Mouse (Mus musculus) layer of hippocampus, adult 9-11 months (tissue): ENCODE results near the gene Ascl1.
A peak's percentile ranks its signal among the peaks of the same experiment; 100 is the strongest.

Source experiments
- DNase-seq: peaks from one replicate; pipeline ENCODE4 v3.0.0; 2022

Gene Ascl1

DNA sequence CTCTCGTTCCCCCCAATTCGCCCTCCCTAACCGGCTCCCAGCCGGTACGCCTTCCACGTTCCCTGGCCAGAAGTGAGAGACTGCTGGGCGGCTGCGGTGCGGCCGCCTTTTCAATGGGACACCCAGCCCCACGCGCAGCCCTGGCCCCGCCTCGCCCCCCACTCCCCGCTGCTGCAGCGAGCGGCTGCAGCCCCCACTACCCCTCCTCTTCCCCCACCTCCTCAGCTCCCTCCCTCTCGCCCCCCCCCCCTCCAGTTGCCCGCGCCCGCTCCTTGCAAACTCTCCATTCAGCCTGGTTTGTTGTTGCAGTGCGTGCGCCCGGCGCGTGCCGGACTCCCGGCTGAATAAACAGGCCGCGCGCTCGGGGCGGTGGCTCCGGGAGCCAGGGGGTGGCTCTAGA lies at the start of gene Ascl1:
Ascl1 (minus strand) TSS at position 85 of the 400 bp plus-strand sequence.
- DNase-seq, result no peak

DNA sequence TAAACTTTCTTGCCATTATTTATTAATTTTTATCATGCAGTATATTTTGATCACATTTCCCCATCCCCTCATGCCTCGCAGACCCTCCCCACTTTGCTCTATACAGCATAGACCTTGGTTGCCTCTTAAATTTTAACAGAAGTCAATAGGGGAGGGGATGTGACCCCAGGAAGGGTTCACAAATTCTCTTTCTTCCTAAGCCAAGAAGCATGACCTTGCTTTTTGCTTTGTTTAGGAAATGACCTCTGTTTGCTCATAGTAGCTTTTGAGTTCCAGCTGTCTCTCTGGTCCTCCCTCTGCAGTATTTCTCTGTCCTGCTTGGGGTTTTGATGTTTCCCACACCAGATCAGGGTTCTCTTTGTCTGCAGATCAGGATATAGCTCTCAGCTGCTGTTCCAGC lies 40.7 kb upstream of the Ascl1 start:
- DNase-seq, result no peak

DNA sequence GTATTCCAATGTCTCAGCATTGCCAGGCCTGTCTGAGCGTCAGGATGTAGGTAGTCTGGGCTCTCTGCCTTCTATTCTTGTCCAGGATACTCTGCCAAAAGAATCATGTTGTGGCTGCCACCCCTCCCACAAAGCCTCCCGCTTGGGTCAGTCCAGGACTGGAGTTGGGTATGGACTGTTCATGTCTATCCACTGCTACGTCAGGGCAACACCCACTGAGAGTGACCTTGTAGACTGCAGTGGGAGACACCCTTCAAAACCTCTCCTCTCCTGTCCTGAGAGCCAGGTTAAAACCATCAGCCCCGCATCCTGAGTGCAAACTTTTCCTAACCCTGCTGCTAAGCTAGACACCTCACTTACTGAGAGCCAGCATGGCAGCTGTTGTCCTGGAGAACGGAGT lies 28.2 kb upstream of the Ascl1 start, which contains the start of gene Pah:
Pah (plus strand) TSS at position 150 of the 400 bp plus-strand sequence.
- DNase-seq, result no peak

DNA sequence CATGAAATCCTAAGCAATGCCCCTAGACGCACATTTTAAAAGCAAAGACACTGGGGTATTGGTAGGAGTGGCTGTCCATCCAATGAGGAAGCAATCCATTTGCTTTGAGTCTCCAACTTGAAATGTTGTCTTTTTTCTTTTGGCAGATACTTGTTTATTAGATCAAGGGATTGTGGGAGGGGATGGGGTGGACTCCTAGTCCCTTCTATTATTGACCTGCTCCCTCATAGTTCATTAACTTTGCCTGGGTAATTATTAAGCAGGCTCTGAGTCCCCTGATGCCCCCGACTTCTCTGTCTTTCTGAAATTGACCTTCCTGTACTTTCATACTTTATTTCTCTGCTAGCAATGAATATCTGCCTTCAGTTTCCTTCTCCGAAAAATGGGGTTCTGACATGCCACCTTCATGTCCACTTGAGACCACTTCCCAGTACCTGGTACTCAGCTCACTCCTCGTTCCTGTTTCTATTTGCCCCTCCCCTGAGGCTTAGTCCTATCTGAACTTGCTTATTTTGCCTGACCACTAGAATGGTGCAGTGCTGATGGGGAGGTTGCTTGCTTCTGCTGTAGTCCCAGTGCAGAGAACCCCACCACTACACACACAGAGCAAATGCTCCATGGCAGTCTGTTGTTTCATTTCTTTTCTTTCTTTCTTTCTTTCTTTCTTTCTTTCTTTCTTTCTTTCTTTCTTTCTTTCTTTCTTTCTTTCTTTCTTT lies 27.1 kb upstream of the Ascl1 start:
- no peak for DNase-seq

DNA sequence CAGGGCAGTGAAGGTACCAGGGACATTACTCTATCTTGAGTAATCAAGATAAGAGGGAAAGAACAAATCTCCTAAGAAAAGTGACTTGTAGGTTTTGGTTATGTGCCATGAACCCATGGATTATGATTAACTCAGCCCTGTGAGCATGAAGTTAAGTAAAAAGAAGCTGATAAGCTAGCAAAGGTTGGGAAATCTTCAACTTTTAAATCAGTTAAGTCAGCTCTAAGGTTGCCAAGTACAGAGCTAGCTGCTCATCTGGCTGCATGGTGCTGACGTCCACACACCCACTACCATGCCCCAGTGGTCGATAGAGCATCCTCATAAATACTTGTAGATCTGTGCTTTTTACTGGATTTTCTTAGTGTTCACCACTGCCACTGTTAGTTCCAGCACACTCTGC lies 25.1 kb upstream of the Ascl1 start:
- no peak for DNase-seq

DNA sequence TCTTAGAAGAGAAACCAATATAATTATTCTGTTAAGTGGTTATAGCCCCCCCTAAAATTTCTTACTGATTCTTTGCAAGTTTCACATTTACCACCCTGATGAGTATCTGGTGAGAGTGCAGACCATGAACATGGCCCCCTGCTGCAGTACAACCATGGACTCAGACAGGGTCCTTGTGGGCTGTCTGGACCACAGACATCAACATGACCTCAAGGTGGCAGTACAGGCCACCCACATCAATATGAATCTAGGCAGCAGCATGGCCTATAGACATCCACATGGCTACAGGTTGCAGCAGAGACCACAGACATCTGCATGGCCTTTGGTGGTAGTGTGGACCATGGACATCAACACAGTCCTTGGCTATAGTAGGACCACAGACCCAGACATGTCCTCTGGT lies 19.6 kb upstream of the Ascl1 start:
- DNase-seq, result no peak

DNA sequence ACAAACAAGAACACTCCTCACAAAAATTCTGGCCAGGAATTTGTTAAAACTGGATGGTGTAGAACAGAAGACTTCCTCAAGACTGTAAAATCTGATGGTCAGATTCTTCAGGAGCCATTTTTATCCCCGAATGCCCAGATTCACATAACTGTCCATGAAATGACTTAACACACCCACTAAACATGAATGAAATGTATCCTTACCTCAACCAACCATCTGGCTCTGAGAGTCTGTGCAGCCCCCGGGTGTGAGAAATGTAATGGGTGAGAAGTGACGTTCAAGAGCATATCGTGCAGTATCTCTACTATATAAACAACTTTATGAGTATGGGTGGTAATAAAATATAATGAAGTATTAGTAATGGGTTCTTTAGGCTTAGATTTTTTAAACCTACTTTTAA lies 15.1 kb upstream of the Ascl1 start:
- DNase-seq, result no peak

DNA sequence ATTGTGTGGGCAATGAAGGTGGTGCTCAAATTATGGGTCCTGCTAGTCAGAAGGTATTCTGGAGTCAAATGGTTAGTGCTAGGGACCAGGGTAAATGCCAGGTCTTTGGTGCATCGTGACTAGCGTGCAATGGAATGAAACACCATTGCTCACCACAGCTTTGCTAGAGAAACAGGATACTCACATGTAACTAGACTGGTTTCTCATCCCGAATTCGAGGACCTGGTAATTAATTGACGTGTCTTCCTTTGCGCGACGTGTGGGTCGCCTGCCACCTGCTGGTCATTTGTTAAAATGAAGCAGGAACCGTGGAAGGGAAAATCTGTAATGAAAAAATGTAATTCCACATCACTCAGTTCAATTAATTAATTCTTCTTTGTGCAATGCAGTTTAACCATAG lies 10.5 kb upstream of the Ascl1 start:
- no peak for DNase-seq

DNA sequence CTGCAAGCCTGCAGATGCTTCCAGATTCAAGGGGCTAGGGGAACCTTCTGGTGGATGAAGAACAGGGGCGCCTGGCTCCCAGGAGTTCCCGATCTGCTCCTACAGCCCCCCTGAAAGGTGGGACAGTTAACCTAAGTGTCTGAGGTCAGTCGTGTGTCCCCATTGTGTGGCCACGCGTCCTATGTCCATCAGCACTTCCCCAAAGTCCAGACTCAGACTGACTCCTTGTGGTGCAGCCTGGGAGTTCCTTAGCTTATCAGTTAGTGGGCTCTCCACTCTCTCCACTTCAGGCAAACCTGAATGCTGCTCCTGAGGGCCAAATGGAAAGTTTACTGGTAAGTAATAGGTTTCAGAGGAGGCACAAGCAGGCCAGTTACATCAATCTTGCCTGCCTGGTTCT lies 8.8 kb upstream of the Ascl1 start:
- no peak for DNase-seq

DNA sequence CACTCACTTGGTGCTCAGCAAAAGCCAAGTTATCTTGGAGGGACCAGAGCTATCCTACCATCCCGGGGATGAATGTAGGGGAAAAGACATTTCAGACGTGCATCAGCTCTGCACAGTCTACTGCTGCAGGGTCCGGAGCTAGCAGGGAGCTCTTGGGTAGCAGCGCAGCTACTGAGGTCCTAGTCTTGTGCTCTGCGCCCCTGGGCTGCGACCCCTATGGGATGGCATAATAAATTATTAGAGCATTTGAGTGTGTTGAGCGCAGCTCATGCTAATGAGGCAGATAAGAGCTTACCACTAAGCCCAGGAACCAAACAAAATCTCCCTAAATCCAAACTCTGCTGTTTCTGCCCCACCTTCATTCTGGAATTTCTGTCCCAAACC lies 8.2 kb upstream of the Ascl1 start:
- no peak for DNase-seq

DNA sequence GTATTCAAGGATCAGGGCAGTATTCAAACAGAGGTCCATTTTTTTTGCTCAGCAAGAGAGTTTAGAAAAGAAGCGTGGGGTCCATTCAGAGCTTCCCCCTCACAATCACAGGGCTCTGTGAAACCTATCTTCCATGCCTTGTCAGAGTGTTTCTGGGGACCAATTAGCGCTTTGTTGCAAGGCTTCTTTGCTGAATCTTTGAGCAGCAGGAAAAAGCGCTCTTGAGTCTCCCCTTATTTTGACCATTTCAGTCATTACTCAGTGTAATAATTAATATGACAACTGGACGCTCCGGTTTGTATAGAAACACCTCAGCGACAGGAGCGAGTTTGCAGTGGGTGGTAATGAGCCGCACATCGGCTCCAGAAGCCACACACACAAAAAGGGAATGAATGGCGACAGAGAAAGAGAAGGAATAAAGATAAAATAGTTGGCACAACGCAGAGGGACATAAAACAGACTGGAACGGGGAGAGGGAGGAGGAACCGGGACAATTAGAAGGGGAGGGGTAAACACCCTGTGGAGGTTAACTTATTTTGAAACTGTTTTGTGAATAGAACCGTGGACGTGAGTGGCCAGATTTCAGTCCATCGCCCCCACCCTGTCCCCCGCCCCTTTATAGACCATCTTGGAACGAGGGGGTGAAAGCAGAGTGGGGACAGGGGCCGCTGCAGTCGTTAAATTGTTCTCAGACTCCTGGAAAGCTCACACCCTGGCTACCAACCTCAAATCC lies 7.6 kb upstream of the Ascl1 start:
- DNase-seq, result no peak

DNA sequence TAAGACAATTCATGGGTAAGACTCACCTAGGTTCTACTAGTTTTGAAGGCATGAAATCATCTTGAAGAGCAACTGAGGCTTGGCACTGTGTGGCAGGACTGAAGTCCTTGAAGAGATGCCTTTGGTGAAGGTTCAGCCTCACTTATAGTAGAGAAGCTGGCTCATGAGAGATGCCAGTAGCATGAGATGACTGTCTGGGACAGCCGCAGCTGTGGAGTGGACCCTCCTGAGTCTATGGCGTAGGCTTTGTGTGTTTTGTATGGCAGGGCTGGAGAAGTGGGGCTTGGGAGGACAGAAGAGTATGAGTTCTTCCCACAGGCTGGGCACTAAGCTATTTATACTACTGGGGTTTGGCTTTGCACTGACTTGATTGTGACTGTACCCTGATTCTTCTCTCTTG lies 3.6 kb upstream of the Ascl1 start:
- DNase-seq, result no peak

DNA sequence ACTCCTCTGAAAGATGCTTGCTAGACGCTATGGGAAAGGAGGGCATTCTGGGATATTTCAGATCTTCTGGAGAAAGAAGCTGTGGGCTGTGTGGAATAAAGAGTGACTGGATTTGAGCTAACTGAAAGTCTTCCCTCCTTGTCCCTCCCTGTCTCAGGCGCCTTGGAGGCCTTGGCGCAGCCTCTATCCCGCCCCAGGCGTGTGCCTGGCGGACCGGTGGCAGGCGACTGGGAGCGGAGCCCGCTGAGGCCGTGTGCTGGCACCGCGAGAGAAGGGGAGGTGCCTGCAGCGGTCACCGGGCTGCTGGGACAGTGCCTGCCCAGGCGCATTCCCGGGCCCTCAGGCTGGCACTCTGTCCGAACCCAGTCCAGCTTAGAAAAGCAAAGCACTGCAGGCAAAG lies 1.1 kb upstream of the Ascl1 start:
- DNase-seq, result peak; percentile 45

DNA sequence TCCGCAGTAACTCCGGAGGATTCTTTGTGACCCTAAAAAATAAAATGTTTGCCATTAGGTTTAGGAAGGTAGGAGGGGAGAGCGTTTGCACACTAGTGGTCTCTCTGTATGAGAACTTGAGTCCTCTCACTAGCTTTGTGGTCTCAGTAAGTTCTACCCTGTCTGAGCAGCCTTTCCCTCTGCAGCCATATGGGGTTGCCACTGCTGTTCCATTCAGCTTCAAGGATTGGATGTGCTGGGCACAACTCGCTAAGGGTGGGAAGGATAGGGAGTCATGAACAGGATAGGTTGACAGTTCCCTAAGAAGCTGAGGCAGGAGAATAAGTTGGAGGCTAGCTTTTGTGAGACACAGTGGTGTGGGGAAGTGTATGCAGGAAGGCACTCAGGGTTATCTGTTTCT lies 716 bp upstream of the Ascl1 start:
- no peak for DNase-seq

DNA sequence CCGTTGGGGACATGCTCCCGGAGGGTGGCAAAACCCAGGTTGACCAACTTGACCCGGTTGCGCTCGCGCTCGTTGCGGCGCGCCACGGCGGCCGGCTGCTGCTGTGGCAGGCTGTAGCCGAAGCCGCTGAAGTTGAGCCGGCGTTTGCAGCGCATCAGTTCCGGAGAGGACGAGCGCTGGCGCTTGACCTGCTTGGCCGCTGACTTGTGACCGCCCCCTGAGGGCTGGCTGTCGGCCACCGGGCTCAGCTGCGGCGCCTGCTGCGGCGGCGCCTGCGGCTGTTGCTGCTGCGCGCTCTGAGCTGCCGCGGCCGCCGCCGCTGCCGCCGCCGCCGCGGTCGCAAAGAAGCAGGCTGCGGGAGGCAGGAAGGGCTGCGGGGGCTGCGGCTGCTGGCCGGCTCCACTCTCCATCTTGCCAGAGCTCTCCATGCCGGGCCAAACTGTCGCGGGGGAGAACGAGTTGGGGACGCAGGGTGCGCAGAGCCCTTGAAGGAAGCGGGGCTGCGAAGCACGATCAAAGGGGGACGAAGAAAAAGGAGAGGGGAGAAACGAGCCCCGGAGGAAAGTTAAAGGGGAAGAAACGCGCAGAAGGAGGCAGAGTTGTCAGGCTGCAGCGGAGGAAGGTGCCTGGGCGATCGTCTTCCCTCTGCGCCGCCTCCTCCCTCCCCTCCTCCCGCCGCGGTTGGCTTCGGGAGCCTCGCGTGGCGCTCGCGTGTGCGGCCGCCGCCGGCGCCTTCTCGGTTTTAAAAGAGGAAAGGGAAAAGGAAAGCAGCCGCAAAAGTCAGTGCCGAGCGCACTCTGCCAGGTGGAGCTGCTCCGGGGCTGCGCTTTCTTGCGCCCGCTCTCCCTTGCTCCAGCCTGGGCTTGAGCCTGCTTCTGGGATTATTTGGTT lies 554 bp downstream of the Ascl1 start:
- DNase-seq, result peak; percentile 50

DNA sequence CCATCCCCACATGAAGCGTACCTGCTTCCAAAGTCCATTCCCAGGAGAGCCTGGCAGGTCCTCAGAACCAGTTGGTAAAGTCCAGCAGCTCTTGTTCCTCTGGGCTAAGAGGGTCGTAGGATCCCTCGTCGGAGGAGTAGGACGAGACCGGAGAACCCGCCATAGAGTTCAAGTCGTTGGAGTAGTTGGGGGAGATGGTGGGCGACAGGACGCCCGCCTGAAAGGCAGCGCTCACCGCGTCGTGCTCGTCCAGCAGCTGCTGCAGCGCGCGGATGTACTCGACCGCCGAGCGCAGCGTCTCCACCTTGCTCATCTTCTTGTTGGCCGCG lies 1.2 kb downstream of the Ascl1 start:
- DNase-seq, result no peak

DNA sequence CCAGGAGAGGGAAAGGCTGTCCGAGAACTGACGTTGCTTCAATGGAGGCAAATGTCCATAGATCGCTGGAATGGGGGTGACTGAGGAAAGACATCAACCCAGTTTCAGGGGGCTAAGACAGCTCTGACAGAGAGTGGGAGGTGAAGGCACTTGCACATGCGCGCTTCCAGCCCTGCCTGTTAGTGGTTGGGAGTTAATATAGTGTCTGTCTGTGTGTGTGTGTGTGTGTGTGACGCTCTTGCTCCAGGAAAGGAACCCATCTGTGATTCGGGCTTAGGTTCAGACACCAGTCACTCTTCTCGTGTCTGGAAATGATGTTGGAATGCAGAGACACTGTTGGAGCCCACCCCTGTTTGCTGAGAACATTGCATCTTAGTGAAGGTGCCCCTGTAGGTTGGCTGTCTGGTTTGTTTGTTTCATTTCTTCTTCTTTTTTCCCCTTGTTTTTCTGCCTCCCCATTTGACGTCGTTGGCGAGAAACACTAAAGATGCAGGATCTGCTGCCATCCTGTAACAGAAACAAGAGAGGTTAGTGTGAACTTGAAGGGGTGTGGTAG lies 1.9 kb downstream of the Ascl1 start:
- no peak for DNase-seq

DNA sequence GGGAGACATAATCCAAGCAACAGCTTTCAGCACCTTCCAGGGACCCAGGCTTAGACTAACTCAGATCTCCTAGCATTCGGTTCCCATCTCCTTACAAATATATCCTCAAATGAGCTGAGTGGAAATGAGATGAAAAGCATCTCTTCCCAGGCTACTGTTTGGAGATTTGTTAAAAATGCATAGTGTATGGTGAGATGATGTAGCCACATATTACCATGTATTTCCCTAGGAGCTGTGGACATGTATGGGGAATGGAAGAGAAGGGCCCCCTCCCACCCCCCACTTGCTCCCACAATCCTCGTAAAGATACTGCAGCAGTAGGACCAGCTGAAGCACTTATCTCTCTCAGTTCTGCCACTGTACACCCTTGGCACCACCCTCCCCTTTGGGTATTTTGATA lies 3.1 kb downstream of the Ascl1 start:
- DNase-seq, result no peak

DNA sequence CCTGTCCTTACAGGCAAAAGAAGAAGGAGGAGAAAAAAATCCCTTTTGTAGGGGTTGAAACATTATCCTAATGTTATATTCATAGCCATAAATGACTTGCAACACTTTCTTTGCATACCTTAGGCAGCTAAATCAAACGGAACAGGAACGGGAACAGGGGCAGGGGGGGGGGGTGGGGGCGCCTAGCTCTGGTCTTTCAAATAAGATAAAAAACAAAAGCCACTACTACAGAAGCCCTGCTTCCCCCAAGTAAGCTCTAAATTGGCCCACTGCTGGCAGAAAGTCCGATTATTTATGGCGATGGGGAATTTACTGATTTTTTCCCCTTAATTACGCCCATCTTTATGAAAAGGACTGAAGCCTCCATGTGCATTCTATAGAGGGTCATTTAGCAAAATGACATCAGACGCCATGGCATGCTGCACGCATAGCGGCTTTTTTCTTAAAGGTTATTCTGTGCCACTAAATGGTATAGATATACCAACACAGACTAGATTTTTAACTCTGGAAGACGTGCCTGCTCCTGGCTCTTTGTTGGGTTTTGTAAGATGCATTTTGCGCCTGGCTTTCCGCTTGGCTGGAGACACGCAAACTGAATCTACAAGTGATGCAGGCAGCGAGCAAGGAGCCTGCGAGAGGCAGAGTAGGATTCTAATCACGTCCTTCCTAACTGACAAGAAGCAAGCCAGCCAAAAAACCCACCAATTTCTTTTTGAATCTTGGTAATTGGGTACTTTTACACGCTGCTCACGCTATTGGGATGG lies 4.0 kb downstream of the Ascl1 start:
- DNase-seq, result peak; percentile 54

DNA sequence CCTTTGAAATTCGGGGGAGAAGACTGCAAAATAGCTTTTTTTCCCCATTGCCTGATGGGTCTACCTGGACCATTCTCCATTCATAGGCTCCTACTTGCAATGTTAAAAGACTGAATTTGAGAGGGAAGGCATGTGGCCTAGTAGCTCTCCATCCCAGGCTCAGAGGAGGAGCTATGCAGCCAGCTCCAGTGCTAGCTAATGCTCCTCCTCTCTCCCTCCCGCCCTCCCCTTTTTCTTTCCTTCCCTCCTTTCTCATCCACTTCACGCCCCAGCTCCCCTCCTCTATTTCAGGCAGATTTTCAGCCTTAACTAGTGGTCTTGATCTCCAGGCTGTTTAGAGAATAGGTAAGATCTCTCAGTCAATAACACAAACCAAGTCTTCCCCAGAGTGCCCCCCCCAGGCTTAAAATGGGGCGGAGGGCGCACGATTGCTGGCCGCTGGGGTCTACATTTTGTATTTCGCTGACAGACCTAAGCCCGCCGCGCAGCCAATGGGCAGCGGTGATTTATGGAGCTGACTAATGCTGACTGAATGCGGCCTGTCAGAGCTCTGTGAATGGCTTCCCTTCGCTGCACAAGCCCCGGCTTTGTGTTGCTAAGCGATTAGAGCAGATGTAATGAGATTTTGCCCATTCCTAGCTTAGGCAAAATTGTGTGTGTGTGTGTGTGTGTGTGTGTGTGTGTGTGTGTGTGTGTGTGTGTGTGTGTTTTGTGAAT lies 4.9 kb downstream of the Ascl1 start:
- DNase-seq, result peak; percentile 62

DNA sequence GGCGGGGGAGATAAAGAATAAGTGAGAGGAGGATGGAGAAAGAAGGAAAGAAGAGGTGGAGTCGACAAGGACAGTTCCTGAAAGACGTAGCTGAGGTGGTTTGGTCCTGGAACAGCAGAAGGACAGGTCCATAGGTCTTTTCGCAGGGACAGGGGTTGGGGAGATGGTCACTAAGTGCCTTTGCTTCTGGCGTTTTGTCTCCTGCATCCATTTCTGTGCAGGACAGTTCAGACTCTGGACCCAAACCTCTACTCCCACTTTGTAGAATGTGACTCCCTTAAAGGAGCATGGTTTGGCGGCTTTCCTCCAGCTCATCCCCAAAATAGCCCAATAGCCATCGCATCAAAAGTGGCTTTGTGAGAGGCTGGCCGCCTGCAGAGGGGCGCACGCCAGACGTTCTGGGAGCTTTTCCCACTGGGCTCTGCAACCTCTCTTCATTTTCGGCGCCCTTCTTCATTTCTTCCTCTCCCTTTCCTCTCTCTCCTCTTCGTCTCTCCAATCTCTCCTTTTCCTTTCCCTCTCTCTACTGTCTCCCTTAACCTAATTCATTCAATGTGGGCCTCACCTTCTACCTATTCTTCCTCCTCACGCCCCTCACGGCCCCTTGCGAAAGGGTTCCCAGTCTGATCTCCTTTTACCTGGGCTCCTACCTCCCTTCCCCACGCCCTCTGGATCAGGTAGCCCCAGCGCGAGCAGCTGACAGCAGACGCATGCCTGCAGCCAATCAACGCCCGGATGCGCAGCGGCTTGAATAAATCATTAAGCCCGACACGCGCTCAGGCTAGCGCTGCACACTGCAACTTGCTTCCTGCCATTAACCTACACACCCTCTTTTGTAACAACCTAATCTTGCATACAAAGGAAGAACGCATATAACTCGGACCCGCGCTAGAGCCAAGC lies 7.5 kb downstream of the Ascl1 start:
- DNase-seq, result no peak
